Mouse (Mus musculus): ENCODE results near the gene Tmem129. TPM values are rescaled to one million over a fixed set of nuclear protein-coding genes. Genes with fewer than 3 reads are reported as not detected.

Gene Tmem129
- total RNA-seq (2014; rRNA removed), result 20.6 and 23.9 TPM in 2 replicates
- polyA plus RNA-seq (2015; fragmentation: Nextera tagmentation; extraction: Ambion mirVana), result 15.5 and 20.9 TPM in 2 replicates

GRCm38 (mm10) chr5:33657787-33658663 is at the start of gene Tmem129, which contains the start of gene Tacc3:
Gene Tmem129 (minus strand): TSS chr5:33658416.
Gene Tacc3 (plus strand): TSS chr5:33658128.
- H3K4me1 ChIP-seq (ENCODE audit: insufficient read depth), result peaks cover 10% of the 10 kb centered on the region
- H3K4me3 ChIP-seq (ENCODE audit: low read depth, low read length), result peak within 1 kb of the TSS; percentile 69
- peaks cover 7% of the 10 kb centered on the region; the same call in 1 of the 2 replicates for H3K36me3 ChIP-seq (ENCODE audit: insufficient read depth)
- peak within 1 kb of the TSS; percentile 95 for H3K4me2 ChIP-seq (ENCODE audit: low read depth)
- TF ChIP-seq CTCF (IDR thresholded peaks at IDR 0.05; ENCODE audit: low read depth), result peak; percentile 30
- ATAC-seq (peak; percentile 98), DNase-seq (peak; percentile 98)
- H3K27me3 ChIP-seq (ENCODE audit: insufficient read depth, low read length), result no peaks in the 10 kb centered on the region
- peak within 1 kb of the TSS; percentile 97 for H3K27ac ChIP-seq (ENCODE audit: low read depth, low read length)
- H3K9ac ChIP-seq, result peak within 1 kb of the TSS; percentile 81
- WGBS, result under 1% methylated on average over 60 of the region's 60 CpGs
- H3K9me3 ChIP-seq (ENCODE audit: low read length), result no peaks in the 10 kb centered on the region

- 60% methylated on average over 4 of the region's 4 CpGs for WGBS
- TF ChIP-seq CTCF (IDR thresholded peaks at IDR 0.05; ENCODE audit: low read depth), result no peak
- H3K9me3 ChIP-seq (ENCODE audit: low read length), result no peaks in the 10 kb centered on the region
Measured at GRCm38 (mm10) chr5:33707163-33707562, 48.9 kb upstream of the Tmem129 start.

GRCm38 (mm10) chr5:33706350-33706629 is 48.1 kb upstream of the Tmem129 start:
- no peak overlapping the region for H3K4me3 ChIP-seq (ENCODE audit: low read depth, low read length)
- H3K27ac ChIP-seq (ENCODE audit: low read depth, low read length), result 0 out of 2 replicates have a peak overlapping the region, but pooled peaks have one; percentile 67
- H3K9me3 ChIP-seq (ENCODE audit: low read length), result no peaks in the 10 kb centered on the region
- H3K27me3 ChIP-seq (ENCODE audit: insufficient read depth, low read length), result no peaks in the 10 kb centered on the region
- no peaks in the 10 kb centered on the region for H3K4me1 ChIP-seq (ENCODE audit: insufficient read depth)
- H3K36me3 ChIP-seq (ENCODE audit: insufficient read depth), result no peaks in the 10 kb centered on the region
- no peak for TF ChIP-seq CTCF (IDR thresholded peaks at IDR 0.05; ENCODE audit: low read depth)
- ATAC-seq, result no peak
- no peak overlapping the region for H3K4me2 ChIP-seq (ENCODE audit: low read depth)
- DNase-seq, result no peak
- H3K9ac ChIP-seq, result no peak overlapping the region
- 85% methylated on average over 1 of the region's 1 CpGs for WGBS

More at GRCm38 (mm10) chr5:33707163-33707562, 48.9 kb upstream of the Tmem129 start:
- DNase-seq (no peak), ATAC-seq (no peak)
- Histone ChIP-seq H3K27me3 (ENCODE audit: insufficient read depth, low read length) (no peaks in the 10 kb centered on the region), H3K9ac (no peak overlapping the region), H3K27ac (ENCODE audit: low read depth, low read length) (no peak overlapping the region), H3K4me1 (ENCODE audit: insufficient read depth) (no peaks in the 10 kb centered on the region), H3K4me3 (ENCODE audit: low read depth, low read length) (no peak overlapping the region), H3K36me3 (ENCODE audit: insufficient read depth) (no peaks in the 10 kb centered on the region), H3K4me2 (ENCODE audit: low read depth) (no peak overlapping the region)

- DNase-seq (peak; percentile 43), ATAC-seq (0 out of 2 replicates have a peak, but pooled peaks have one; percentile 18)
- Histone ChIP-seq H3K9me3 (ENCODE audit: low read length) (no peaks in the 10 kb centered on the region), H3K27me3 (ENCODE audit: insufficient read depth, low read length) (no peaks in the 10 kb centered on the region), H3K4me3 (ENCODE audit: low read depth, low read length) (no peak overlapping the region), H3K36me3 (ENCODE audit: insufficient read depth) (no peaks in the 10 kb centered on the region), H3K9ac (no peak overlapping the region), H3K4me1 (ENCODE audit: insufficient read depth) (no peaks in the 10 kb centered on the region), H3K4me2 (ENCODE audit: low read depth) (no peak overlapping the region), H3K27ac (ENCODE audit: low read depth, low read length) (peak overlapping the region; percentile 67)
- no peak for TF ChIP-seq CTCF (IDR thresholded peaks at IDR 0.05; ENCODE audit: low read depth)
- WGBS, result 15% methylated on average over 9 of the region's 9 CpGs
Measured at GRCm38 (mm10) chr5:33705612-33706349, 47.6 kb upstream of the Tmem129 start.

GRCm38 (mm10) chr5:33704945-33705611 is 46.9 kb upstream of the Tmem129 start:
- ATAC-seq, result peak; percentile 87
- H3K27ac ChIP-seq (ENCODE audit: low read depth, low read length), result peak overlapping the region; percentile 67; the same call in 1 of the 2 replicates
- H3K4me1 ChIP-seq (ENCODE audit: insufficient read depth), result no peaks in the 10 kb centered on the region
- no peak overlapping the region for H3K4me2 ChIP-seq (ENCODE audit: low read depth)
- no peaks in the 10 kb centered on the region for H3K36me3 ChIP-seq (ENCODE audit: insufficient read depth)
- H3K27me3 ChIP-seq (ENCODE audit: insufficient read depth, low read length), result no peaks in the 10 kb centered on the region
- H3K9ac ChIP-seq, result no peak overlapping the region
- no peaks in the 10 kb centered on the region for H3K9me3 ChIP-seq (ENCODE audit: low read length)
- H3K4me3 ChIP-seq (ENCODE audit: low read depth, low read length), result no peak overlapping the region
- WGBS, result 7% methylated on average over 11 of the region's 11 CpGs
- no peak for TF ChIP-seq CTCF (IDR thresholded peaks at IDR 0.05; ENCODE audit: low read depth)
- peak; percentile 73 for DNase-seq

GRCm38 (mm10) chr5:33703999-33704398 is 45.8 kb upstream of the Tmem129 start:
- peak overlapping the region; percentile 40; the same call in 1 of the 2 replicates for H3K27ac ChIP-seq (ENCODE audit: low read depth, low read length)
- no peak for TF ChIP-seq CTCF (IDR thresholded peaks at IDR 0.05; ENCODE audit: low read depth)

More at GRCm38 (mm10) chr5:33703999-33704398, 45.8 kb upstream of the Tmem129 start:
- 12% methylated on average over 8 of the region's 8 CpGs for WGBS
- DNase-seq, result peak; percentile 29
- H3K4me2 ChIP-seq (ENCODE audit: low read depth), result no peak overlapping the region
- no peaks in the 10 kb centered on the region for H3K27me3 ChIP-seq (ENCODE audit: insufficient read depth, low read length)
- H3K4me3 ChIP-seq (ENCODE audit: low read depth, low read length), result no peak overlapping the region
- H3K9me3 ChIP-seq (ENCODE audit: low read length), result no peaks in the 10 kb centered on the region
- H3K4me1 ChIP-seq (ENCODE audit: insufficient read depth), result no peaks in the 10 kb centered on the region
- no peak overlapping the region for H3K9ac ChIP-seq
- H3K36me3 ChIP-seq (ENCODE audit: insufficient read depth), result no peaks in the 10 kb centered on the region
- peak; percentile 30 for ATAC-seq

Data from forebrain, postnatal 0 days (tissue).